Mouse (Mus musculus) limb, embryonic 12.5 days (tissue): ENCODE data around the gene Fer. TPM values are rescaled to one million over a fixed set of nuclear protein-coding genes. Genes with fewer than 3 reads are reported as not detected.
A peak's percentile ranks its signal among the peaks of the same experiment; 100 is the strongest.

Experiments
- ATAC-seq: fragments of 200-750 bp; cut with Nextera tagmentation; 2 replicates; pipeline ENCODE4 v1.8.0; 2017; ENCODE audit warnings: low read depth, moderate TSS enrichment; ENCODE audit not compliant: insufficient number of reproducible peaks, insufficient read depth, low FRiP score, low TSS enrichment
- H3K27ac ChIP-seq: fragments of 300-500 bp; sonication (generic); 2 replicates; pipeline ENCODE4 v1.5.1; 2016; ENCODE audit warnings: mild to moderate bottlenecking, moderate library complexity
- H3K27me3 ChIP-seq: fragments of 300-500 bp; sonication (generic); 2 replicates; pipeline ENCODE4 v1.6.1; 2016; ENCODE audit warnings: mild to moderate bottlenecking, moderate library complexity
- H3K36me3 ChIP-seq: fragments of 300-500 bp; sonication (generic); 2 replicates; pipeline ENCODE4 v1.6.1; 2016; ENCODE audit warnings: mild to moderate bottlenecking, moderate library complexity
- H3K4me1 ChIP-seq: fragments of 300-500 bp; sonication (generic); replicated peaks from 2 replicates; pipeline ENCODE4 v1.6.1; 2016
- H3K4me2 ChIP-seq: fragments of 300-500 bp; sonication (generic); 2 replicates; pipeline ENCODE4 v1.6.1; 2016; ENCODE audit warnings: mild to moderate bottlenecking, moderate library complexity
- H3K4me3 ChIP-seq: fragments of 300-500 bp; sonication (generic); replicated peaks from 2 replicates; pipeline ENCODE4 v1.5.1; 2016; ENCODE audit warnings: mild to moderate bottlenecking
- H3K9ac ChIP-seq: fragments of 300-500 bp; sonication (generic); replicated peaks from 2 replicates; pipeline ENCODE4 v1.6.1; 2016; ENCODE audit warnings: mild to moderate bottlenecking, moderate library complexity
- H3K9me3 ChIP-seq: fragments of 300-500 bp; sonication (generic); 2 replicates; pipeline ENCODE4 v1.6.1; 2016; ENCODE audit warnings: mild to moderate bottlenecking, moderate library complexity
- WGBS: fragments of 180-500 bp; shearing (Covaris S2); methylation state at CpG from one replicate; pipeline ENCODE4 v1.1.7; 2016; 5-methylcytosine and 5-hydroxymethylcytosine counted together
- polyA plus RNA-seq: library from polyadenylated mRNA; unstranded; fragments of >200 nt; fragmentation: Nextera tagmentation; extraction: Ambion mirVana; gene quantifications from 2 replicates; pipeline ENCODE4 v1.2.1, GENCODE M21; 2016

Fer gene
- polyA plus RNA-seq, 1 experiment from 2014 or later = 27.0 TPM

- Histone ChIP-seq H3K9me3 (no peaks in the 10 kb centered on the region), H3K27ac (no peak overlapping the region), H3K4me2 (no peak overlapping the region), H3K9ac (no peak overlapping the region), H3K4me1 (no peaks in the 10 kb centered on the region), H3K36me3 (peaks cover 18% of the 10 kb centered on the region), H3K27me3 (no peaks in the 10 kb centered on the region), H3K4me3 (no peak overlapping the region)
- no peak for ATAC-seq
- 78% methylated on average over 1 of the region's 1 CpGs for WGBS
Observed at GRCm38 (mm10) chr17:63931556-63931955, 68.7 kb downstream of the Fer start.

- WGBS = 98% methylated on average over 2 of the region's 2 CpGs
- Histone ChIP-seq H3K9me3 (no peaks in the 10 kb centered on the region), H3K4me2 (no peak overlapping the region), H3K4me1 (no peaks in the 10 kb centered on the region; the same call in 1 of the 2 replicates), H3K27ac (no peak overlapping the region), H3K27me3 (no peaks in the 10 kb centered on the region), H3K36me3 (peaks cover 14% of the 10 kb centered on the region), H3K4me3 (no peak overlapping the region), H3K9ac (no peak overlapping the region)
- no peak for ATAC-seq
Observed at GRCm38 (mm10) chr17:63935408-63935807, 72.5 kb downstream of the Fer start.

GRCm38 (mm10) chr17:63937886-63938285 is 75.0 kb downstream of the Fer start:
- Histone ChIP-seq H3K4me2 (peak overlapping the region; percentile 33), H3K9ac (no peak overlapping the region)

GRCm38 (mm10) chr17:63946772-63947171 is 83.9 kb downstream of the Fer start:
- WGBS = 97% methylated on average over 2 of the region's 2 CpGs
- Histone ChIP-seq H3K27me3 (no peaks in the 10 kb centered on the region), H3K9me3 (no peaks in the 10 kb centered on the region), H3K4me3 (no peak overlapping the region), H3K27ac (no peak overlapping the region), H3K4me1 (no peaks in the 10 kb centered on the region), H3K4me2 (no peak overlapping the region), H3K36me3 (no peaks in the 10 kb centered on the region), H3K9ac (no peak overlapping the region)
- ATAC-seq = no peak

More at GRCm38 (mm10) chr17:63937886-63938285, 75.0 kb downstream of the Fer start:
- no peaks in the 10 kb centered on the region for H3K9me3 ChIP-seq
- H3K36me3 ChIP-seq = peaks cover 14% of the 10 kb centered on the region
- no peak overlapping the region for H3K27ac ChIP-seq
- no peaks in the 10 kb centered on the region; the same call in 1 of the 2 replicates for H3K4me1 ChIP-seq
- WGBS = 34% methylated on average over 18 of the region's 18 CpGs
- H3K27me3 ChIP-seq = no peaks in the 10 kb centered on the region
- ATAC-seq = no peak
- no peak overlapping the region for H3K4me3 ChIP-seq

GRCm38 (mm10) chr17:63948811-63949210 is 85.9 kb downstream of the Fer start:
- Histone ChIP-seq H3K4me2 (no peak overlapping the region), H3K36me3 (no peaks in the 10 kb centered on the region), H3K27me3 (no peaks in the 10 kb centered on the region), H3K9ac (no peak overlapping the region), H3K4me3 (no peak overlapping the region), H3K4me1 (no peaks in the 10 kb centered on the region), H3K9me3 (no peaks in the 10 kb centered on the region), H3K27ac (no peak overlapping the region)
- WGBS = 88% methylated on average over 4 of the region's 4 CpGs
- no peak for ATAC-seq

GRCm38 (mm10) chr17:63951436-63951835 is 88.6 kb downstream of the Fer start:
- 87% methylated on average over 2 of the region's 2 CpGs for WGBS
- Histone ChIP-seq H3K4me1 (no peaks in the 10 kb centered on the region), H3K27me3 (no peaks in the 10 kb centered on the region), H3K9me3 (no peaks in the 10 kb centered on the region), H3K27ac (no peak overlapping the region), H3K36me3 (no peaks in the 10 kb centered on the region), H3K9ac (no peak overlapping the region), H3K4me3 (no peak overlapping the region), H3K4me2 (no peak overlapping the region)
- no peak for ATAC-seq

- Histone ChIP-seq H3K4me1 (no peaks in the 10 kb centered on the region), H3K9me3 (no peaks in the 10 kb centered on the region), H3K27me3 (no peaks in the 10 kb centered on the region), H3K4me3 (no peak overlapping the region), H3K4me2 (no peak overlapping the region), H3K27ac (no peak overlapping the region), H3K9ac (no peak overlapping the region), H3K36me3 (no peaks in the 10 kb centered on the region)
- ATAC-seq = no peak
- 93% methylated on average over 3 of the region's 3 CpGs for WGBS
Observed at GRCm38 (mm10) chr17:63967091-63967490, 104.2 kb downstream of the Fer start.

GRCm38 (mm10) chr17:63969448-63969847 is 106.6 kb downstream of the Fer start:
- 77% methylated on average over 10 of the region's 10 CpGs for WGBS

GRCm38 (mm10) chr17:63970239-63970638 is 107.4 kb downstream of the Fer start:
- ATAC-seq = no peak

More at GRCm38 (mm10) chr17:63969448-63969847, 106.6 kb downstream of the Fer start:
- Histone ChIP-seq H3K36me3 (no peaks in the 10 kb centered on the region), H3K9me3 (no peaks in the 10 kb centered on the region), H3K9ac (no peak overlapping the region), H3K27me3 (no peaks in the 10 kb centered on the region), H3K4me3 (no peak overlapping the region), H3K4me2 (no peak overlapping the region), H3K27ac (no peak overlapping the region), H3K4me1 (no peaks in the 10 kb centered on the region)
- no peak for ATAC-seq

GRCm38 (mm10) chr17:63970939-63971338 is 108.1 kb downstream of the Fer start:
- 80% methylated on average over 1 of the region's 1 CpGs for WGBS
- ATAC-seq = no peak
- H3K36me3 ChIP-seq = no peaks in the 10 kb centered on the region

More at GRCm38 (mm10) chr17:63970239-63970638, 107.4 kb downstream of the Fer start:
- Histone ChIP-seq H3K4me2 (no peak overlapping the region), H3K4me1 (no peaks in the 10 kb centered on the region), H3K27ac (no peak overlapping the region), H3K27me3 (no peaks in the 10 kb centered on the region), H3K9me3 (no peaks in the 10 kb centered on the region), H3K4me3 (no peak overlapping the region), H3K36me3 (no peaks in the 10 kb centered on the region), H3K9ac (no peak overlapping the region)
- WGBS = 59% methylated on average over 5 of the region's 5 CpGs

GRCm38 (mm10) chr17:63972181-63972580 is 109.3 kb downstream of the Fer start:
- Histone ChIP-seq H3K27ac (no peak overlapping the region), H3K27me3 (no peaks in the 10 kb centered on the region), H3K9me3 (no peaks in the 10 kb centered on the region), H3K36me3 (no peaks in the 10 kb centered on the region), H3K4me2 (no peak overlapping the region), H3K4me3 (no peak overlapping the region), H3K4me1 (no peaks in the 10 kb centered on the region), H3K9ac (no peak overlapping the region)
- 75% methylated on average over 4 of the region's 4 CpGs for WGBS
- ATAC-seq = no peak

More at GRCm38 (mm10) chr17:63970939-63971338, 108.1 kb downstream of the Fer start:
- H3K27me3 ChIP-seq = no peaks in the 10 kb centered on the region
- no peaks in the 10 kb centered on the region for H3K9me3 ChIP-seq
- H3K4me3 ChIP-seq = no peak overlapping the region
- H3K4me1 ChIP-seq = no peaks in the 10 kb centered on the region
- H3K9ac ChIP-seq = no peak overlapping the region
- no peak overlapping the region for H3K4me2 ChIP-seq
- H3K27ac ChIP-seq = no peak overlapping the region

- ATAC-seq = no peak
- H3K9ac ChIP-seq = no peak overlapping the region
- H3K4me1 ChIP-seq = no peaks in the 10 kb centered on the region
- no peak overlapping the region for H3K27ac ChIP-seq
- no peaks in the 10 kb centered on the region for H3K27me3 ChIP-seq
- H3K9me3 ChIP-seq = no peaks in the 10 kb centered on the region
- WGBS = 71% methylated on average over 5 of the region's 5 CpGs
- H3K36me3 ChIP-seq = no peaks in the 10 kb centered on the region
- H3K4me3 ChIP-seq = no peak overlapping the region
- H3K4me2 ChIP-seq = no peak overlapping the region
Observed at GRCm38 (mm10) chr17:63973806-63974205, 110.9 kb downstream of the Fer start.
